Mouse (Mus musculus) left cerebral cortex, postnatal 14 days (tissue): ENCODE results near the gene Msh4. TPM values are rescaled to one million over a fixed set of nuclear protein-coding genes. Genes with fewer than 3 reads are reported as not detected.
"Not testable (repeated sequence)": the region's sequence is repeated elsewhere in the genome, so short reads cannot be mapped to it uniquely, and the experiment has no call there.

Experiments used
- DNase-seq, 2 experiments: peaks; one replicate each; pipeline ENCODE4 v3.0.0; 2021 to 2022; ENCODE audit warnings: low spot score in 2 of 2, mixed read lengths in 1 of 2
- intact Hi-C: fragments of 180-260 bp; cut with DNase I; formaldehyde crosslinking; loops from one replicate; pipeline ENCODE4 v1.15.1; 2025
- total RNA-seq, 2 experiments: library from RNA; stranded (reverse); gene quantifications; 2 replicates each; pipeline ENCODE4 v1.2.3; 2021

Msh4 gene
- total RNA-seq, 2 experiments from 2014 or later = 0.22 to 0.30 TPM

DNA sequence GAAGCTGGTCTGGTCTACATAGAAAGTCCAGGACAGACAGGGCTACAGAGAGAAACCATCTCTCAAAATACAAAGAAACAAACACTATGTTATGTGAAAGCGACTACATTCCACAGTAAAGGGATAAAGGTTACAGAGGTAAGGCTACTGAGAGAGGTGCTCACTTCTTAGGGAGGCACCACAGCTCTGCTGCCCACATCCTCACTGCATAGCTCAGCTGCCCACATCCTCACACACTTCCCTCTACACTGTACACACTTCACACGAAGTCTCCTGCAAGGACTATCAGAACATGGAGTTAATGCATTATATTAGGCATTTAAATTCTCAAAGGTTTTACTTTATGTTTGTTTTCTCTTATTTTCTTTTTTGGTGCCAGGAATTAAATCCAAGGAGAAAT is 42.1 kb downstream of the Msh4 start:
- intact Hi-C loops = no loop called here
- no peak for DNase-seq

DNA sequence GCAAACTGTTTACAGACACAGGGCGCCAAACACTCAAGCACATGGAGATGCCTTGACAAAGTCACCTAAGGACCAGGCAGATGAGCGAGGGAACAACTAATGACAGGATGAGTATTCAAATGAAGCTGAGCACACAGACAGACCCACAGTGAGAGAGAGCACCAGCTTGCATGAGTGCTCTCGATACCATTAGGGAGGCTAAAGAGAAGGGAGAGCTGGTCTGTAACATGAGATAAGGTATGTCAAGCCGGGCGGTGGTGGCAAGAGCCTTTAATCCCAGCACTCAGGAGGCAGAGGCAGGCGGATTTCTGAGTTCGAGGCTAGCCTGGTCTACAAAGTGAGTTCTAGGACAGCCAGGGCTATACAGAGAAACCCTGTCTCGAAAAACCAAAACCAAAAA is 45.5 kb downstream of the Msh4 start:
- intact Hi-C loops, DNase-seq: not testable (repeated sequence)

DNA sequence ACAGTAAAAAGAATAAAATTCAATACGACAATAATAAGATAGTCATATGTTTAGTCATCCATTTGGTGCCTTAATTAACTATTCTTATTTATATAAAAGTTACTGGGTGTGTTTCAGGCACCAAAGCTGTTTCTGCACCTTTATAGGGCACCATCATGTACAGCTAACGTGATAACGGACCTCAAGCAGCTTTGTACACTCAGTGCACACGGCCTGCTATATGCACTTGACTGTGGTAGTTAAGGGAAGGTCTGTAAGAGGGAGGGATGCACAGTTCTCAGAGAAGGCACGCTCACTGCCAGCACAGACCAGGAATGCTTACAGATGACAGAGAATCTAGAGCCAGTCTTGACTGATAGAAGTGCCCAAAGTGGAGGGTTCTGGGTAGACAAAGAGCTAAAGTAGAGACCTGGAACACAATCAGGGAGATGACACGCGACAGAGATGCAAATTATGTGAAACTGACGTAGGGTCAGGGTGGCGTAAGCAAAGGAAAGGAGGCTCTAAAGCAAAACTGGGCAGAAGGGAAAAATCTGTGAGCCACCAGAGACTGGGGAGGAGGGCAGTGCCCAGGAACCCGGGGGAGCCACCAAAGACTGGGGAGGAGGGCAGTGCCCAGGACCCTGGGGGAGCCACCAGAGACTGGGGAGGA is 47.5 kb downstream of the Msh4 start:
- no peak for DNase-seq
- intact Hi-C loops = no loop called here

DNA sequence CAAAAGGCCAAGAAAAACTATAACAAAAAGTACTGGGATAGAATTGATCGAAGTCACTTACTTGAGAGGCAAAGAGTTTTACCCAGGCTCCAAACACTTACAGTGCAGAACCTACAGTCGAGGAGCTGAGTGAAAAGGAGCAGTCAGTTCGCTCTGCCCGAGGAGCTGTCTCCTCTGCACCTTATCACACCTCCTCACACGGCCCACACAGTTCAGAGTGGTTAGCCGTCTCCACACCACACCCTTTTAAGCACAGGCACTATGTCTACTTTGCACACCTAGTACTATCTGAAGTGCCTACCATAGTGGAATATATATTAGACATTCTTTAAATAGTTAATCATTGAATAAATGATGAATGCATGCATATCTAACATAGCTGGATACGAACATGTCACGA is 53.7 kb downstream of the Msh4 start:
- no peak for DNase-seq
- intact Hi-C loops = no loop called here

DNA sequence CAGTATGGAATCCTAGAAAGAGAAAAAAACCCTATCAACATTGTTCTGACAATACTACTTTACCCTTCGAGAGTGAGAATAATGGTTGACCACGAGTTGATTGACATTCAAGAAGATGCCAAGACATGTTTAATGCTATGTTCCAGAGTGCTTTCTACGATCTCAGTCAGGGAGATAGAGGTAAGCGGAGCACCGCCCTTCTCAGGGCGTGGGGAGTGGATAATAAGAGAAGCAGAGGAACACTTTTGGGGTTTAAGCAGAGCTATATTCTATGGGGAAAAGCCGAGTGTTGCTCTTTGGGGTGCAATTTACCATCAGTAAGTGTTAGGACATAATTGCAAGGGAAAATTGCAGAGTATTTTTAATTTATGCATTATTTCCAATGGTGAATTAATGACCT is 55.2 kb downstream of the Msh4 start:
- no peak for DNase-seq
- intact Hi-C loops = no loop called here

DNA sequence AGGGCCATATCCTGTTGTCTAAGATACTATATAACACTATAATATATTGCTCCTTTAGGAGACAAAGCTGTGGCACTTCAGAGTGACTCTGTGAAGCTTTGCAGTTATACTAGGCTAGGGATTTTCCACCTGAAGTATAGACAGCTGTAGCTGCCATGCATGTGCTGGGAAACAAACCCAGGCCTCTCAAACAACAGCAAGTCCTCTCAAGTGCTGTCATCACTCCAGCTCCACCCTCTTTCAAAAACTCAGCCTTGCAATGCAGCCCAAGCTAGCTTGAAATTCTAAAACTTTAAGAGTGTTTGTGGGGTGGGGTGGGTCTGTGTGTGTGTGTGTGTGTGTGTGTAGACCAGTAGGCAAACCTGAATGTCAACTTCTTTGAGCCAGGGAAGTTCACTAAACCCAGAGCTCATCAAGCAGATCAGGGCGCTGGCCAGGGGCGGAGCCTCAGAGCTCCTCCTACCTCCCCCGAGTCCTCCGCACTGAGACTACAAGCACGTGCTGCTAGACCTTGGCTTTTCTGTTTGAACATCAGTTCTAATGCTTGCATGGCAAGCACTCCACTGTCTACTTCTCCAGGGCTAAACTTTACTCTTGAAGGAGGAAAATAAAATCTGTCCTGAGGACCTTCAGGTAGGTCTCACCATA is 56.4 kb downstream of the Msh4 start:
- intact Hi-C loops = no loop called here
- DNase-seq = no peak

DNA sequence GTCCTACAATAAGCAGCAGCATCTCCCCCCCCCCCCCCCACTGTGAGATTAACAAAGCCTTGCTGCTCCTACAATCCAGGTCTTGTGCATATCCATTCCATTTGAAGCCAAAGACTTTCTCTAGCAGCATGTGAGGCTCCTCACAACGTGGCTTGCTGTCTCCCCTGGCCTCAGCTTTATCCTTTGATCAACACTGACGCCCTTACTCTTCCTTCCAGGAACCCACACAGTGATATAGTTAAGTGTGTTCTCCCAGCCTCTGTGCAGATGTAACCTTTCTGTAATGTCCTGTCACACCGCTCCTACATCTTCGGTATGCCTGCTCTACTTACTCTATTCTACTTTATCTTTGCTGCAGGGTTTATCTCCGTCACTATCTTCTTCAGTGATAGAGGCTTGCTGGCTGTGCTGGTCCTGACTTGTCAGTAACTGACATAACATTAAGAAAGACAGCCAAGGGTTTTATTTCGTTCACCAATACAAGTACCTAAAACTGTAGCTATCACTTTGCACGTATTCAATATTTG is 58.7 kb downstream of the Msh4 start:
- no peak for DNase-seq
- intact Hi-C loops = no loop called here

DNA sequence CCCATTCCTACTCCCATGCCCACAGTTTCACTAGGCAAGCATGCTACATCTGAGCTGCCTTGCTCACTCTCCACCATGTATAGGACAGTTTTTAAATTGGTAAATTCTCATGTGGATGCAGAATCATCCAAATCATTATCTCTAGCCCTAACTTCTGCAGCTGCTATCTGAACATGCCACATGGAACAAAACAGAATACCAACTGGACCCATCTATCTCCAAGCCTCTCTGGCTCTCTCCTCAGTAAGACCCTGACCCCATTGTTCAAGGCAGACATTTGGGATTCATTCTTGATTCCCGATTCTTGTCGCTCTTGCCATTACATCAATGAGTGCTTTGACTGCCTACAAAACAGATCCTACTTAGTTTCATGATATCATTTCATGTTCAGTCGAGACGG is 59.8 kb downstream of the Msh4 start:
- intact Hi-C loops = no loop called here
- DNase-seq = no peak

DNA sequence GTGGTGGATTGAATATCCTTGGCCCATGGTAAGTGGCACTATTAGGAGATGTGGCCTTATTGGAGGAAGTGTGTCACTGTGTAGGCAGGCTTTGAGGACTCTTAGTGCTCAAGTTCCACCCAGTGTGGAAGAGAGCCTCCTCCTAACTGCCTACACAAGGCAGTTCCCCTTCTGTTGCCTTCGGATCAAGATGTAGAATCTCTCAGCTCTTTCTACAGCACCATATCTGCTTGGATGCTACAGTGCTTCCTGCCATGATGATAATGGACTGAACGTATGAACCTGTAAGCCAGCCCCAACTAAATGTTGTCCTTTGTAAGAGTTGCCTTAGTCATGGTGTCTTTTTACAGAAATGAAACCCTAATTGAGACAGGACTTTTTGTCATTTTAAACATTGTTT is 60.4 kb downstream of the Msh4 start:
- DNase-seq = no peak
- intact Hi-C loops = no loop called here

DNA sequence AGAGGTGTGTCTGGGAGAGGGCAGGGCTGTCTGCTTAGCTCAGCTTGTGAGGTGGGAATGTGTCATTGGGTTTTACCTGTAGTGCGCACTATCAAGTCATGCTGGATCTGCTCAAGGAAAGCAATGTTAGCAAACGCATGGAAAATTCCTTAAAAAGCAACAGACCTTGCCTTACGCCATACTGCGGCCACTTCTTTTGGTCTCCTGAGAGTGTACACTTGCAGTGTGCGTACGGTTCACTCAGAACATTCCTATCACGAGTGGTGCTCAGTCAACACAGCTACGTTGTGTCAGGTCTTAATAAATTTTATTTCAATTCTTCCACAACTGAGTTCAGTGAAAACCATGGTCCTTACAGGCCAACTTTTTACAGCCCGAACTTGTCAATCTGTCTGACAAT is 61.2 kb downstream of the Msh4 start:
- DNase-seq = no peak
- intact Hi-C loops = no loop called here

DNA sequence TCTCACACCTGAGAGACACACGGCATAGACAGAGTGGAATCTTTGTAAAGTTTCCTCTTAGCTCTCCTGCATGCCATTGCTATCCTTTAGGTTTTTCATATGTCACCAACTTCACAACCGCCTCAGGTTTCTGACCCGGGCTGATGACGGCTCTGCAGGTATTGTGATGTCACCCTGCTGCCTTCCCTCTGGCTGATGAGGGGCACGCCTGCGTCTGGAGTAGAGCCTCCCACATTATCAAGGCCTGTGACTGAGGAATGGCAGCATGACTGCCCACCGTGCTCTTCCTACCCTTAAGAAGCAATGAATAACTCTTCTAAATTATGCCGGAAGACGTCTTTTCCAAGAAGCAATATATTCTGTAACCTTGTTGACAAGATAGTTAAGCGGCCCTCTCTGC is 61.9 kb downstream of the Msh4 start, which contains the start of gene Asb17:
TSS of gene Asb17 (plus strand) at position 180 of the 400 bp plus-strand sequence.
- DNase-seq = no peak
- intact Hi-C loops = no loop called here

DNA sequence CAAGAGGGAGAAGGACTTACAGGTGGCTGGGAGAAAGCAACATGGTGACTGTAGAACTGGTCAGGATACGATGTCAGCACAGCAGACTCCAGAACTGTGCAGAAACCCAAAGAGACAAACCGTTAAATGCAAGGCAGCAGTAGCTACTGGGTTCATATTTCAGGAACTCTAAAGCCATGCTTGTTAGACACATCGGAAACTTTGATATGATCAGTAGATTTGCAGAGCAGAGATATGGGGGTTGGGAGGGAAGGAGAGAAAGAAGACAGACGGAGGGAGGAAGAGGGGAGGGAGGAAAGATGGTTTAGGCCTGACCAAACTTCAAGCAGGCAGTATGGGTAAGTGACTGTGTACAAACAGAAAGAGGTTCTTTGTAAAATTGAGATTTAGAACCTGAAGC is 68.3 kb downstream of the Msh4 start:
- intact Hi-C loops = no loop called here

DNA sequence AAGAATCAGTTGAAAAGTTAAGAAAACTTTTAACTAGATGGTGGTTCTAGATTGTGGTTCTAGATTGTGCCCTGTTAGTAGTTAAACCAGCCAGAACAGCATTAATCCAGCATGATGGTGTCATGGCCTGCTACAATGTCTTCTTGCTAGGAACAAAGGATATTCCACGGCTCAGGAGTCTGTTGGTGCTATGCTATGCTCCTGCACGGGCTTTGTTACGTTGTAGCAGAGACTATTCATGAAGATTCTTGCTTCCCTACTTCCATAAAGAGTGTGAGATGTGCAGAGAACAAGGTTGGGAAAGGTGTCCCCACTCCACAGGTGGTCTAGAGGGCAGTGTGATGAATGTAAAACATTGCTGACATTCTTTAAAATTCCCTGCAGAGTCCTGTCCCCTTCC is 69.6 kb downstream of the Msh4 start:
- intact Hi-C loops = no loop called here
- no peak for DNase-seq

More for the DNA sequence above, 68.3 kb downstream of the Msh4 start:
- no peak for DNase-seq

DNA sequence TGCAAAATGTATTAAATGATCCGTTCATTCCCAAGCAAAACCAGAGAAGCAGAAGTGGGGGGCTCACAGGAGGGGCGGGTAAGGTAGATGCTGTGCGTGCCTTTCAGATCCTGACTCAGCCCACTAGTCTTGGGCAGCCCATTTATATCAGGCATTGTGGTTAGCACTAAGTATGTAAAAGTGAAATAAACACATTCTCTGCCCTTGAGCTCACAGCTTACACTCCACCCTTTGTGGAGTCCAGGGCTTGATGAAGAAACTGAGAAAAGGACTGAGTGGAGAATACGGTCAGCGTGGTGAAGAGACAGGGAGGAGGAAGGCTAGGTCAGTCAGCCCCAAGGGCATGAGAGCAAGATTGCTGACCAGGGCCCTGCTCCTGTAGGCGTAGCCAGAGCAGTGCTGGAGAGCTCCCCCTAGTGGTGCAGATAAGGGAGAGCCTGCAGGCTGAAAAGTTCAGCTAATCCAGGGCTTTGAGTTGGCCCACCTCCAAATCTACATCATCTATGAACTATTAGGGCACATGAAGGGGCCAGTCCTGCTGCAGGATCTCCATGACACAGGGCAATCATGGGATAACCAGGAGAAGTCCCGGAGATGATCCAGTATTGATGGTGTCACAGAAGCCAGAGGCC is 70.4 kb downstream of the Msh4 start:
- DNase-seq = peak; percentile 38 to 54
- intact Hi-C loops = no loop called here

DNA sequence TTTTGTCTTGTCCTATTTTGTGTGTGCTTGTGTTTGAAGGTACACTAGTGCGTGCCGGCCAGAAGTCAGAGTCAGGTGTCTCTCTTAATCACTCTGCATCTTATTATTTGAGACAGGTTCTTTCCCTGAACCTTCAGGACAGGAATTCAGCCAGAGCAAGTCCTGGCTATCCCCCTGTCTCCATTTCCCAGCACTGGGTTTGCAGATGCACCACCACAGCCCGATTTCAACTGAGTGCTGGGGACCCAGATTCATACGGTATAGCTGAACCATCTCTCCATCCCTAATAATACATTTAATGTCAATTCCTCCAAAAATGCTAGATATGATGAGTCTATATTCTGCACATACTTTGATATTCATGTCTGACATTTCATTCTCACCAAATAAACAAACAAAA is 71.9 kb downstream of the Msh4 start:
- intact Hi-C loops = no loop called here
- no peak for DNase-seq

DNA sequence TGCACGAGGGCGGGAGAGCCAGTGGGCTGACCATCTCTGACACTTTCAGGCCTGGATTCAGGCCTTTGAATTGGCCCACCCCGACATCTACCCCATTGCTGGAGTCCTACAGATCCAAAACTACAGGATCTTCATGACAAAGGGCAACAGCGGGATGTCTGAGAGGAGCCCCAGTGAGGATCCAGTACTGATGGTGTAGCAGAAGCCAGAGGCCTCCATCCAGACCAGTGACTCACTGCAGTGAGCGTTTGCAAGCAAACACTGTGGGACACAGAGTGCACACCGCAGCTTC is 73.3 kb downstream of the Msh4 start:
- DNase-seq = no peak
- intact Hi-C loops = no loop called here

DNA sequence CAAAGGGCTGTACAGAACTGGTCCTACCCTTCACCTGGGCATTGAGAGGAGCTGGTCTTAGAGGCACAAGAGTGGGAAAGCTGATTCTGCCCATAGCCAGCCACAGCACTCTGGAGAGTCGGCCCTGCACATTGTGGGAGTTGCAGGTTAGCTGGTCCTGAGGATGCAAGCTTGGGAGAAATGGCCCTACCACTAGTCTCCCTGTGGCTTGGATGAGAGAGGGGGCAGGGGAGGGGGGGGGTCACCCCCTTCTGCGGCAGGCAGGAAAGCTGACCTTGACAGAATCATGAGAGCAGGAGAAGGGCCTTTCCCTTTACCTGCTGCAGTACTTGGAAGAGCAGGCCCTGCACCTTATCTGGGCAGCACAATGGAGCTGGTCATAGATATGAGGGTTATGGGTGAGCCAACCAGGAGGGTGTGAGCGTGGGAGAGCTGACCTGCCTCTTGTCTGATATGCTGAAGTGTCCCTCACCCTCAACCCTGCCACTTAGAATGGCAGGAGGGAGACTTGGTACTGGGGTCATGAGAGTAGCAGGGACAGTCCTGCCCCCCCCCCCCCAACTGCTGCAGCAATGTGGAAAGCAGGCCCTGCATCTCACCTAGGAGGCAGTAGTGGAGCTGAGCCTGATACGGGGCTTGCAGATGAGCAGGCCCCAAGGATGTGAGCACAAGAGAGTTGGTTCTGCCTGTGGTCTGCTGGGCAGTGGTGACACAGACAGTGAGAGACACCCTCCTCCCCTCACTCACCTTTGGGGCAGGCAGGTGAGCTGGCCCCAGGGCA is 73.9 kb downstream of the Msh4 start:
- intact Hi-C loops = no loop called here
- no peak for DNase-seq

DNA sequence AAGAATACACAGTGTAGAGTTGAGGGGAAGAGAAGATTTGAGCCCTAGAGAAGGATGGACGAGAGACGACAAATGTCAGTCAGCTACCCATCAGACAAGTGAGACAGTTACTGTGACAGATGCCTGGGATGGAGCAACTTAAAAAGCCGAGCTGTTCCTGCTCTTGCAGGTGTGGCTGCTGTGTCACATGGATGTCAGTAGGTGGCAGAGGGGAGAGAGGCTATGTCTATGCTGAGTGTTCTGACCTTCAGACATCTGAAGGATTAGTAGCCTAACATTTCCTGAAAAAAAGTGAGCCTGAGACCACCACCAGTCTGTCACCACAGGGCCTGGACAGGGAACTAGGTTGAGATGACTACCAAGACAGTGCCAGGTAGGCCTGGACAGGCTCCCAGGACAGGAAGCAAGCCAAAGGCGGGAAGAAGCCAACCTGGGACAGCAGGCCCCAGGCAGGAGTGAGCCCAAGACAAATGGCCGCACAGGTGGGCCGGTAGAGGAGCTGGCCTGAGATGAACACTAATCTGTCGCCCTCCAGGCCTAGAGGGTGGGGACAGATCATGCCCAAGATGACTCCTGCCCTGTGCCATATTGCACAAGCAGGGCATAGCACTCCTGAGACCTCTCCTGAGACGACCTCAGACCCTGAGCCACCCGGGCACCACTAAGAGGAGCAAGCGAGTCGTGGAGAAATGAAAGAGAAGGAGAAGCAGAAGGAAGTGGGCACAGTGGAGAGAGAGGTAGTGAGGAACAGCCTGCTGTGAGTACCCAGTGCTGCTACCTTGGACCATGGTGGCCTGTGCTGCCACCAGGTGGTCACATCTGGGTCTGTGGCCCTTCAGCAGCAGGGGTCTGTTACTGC is 74.7 kb downstream of the Msh4 start:
- intact Hi-C loops = no loop called here
- no peak for DNase-seq

DNA sequence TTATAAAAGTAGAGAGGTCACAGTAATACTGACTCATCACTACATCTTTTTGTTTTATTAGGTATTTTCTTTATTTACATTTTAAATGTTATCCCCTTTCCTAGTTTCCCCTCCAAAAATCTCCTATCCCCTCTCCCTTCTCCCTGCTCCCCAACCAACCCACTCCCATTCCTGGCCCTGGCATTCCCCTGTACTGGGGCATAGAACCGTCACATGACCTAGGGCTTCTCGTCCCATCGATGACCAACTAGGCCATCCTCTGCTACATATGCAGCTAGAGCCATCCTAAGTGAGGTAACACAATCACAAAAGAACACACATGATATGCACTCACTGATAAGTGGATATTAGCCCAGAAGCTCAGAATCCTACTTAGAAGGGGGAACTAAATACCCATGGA is 76.2 kb downstream of the Msh4 start:
- DNase-seq, intact Hi-C loops: not testable (repeated sequence)
